Mouse (Mus musculus): ENCODE measurements at regions not wholly inside any gene's neighbourhood (a gene's known extent, or its start where the extent isn't known, plus 50 kb on each side); places are given as distances from the start of the nearest gene placed in this dataset.

DNA sequence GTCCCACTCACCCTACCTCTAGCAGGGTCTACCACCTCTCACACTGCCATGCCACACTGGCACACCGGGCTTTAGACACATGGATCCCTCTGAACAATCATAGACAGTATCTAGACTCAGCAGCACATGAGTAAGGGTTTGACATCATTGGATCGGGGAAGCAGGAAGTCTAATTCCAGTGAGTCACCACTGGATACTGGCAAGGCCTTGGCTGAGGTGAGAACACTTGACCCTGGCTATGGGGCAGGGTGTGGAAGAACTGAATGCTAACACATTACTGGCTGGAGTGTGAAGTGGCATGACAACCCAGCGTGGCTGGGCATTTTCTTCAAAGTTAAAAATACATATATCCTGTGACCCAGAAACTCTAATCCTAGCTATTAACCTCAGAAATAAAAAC, 114.4 kb downstream of the H2afy start:
- no peaks in the 10 kb centered on the region for H3K79me2 ChIP-seq (ENCODE audit: control insufficient read depth, insufficient read depth, low read length)
- no peak overlapping the region for H3K9ac ChIP-seq (ENCODE audit: low read depth, low read length)
- H3K36me3 ChIP-seq (ENCODE audit: control insufficient read depth, insufficient read depth, low read length): no peaks in the 10 kb centered on the region
- WGBS: 78% methylated on average over 3 of the region's 3 CpGs
- no peak for TF ChIP-seq POLR2A (IDR thresholded peaks at IDR 0.05; ENCODE audit: extremely low read depth, insufficient read depth, low read length)
- no peak for TF ChIP-seq CTCF (IDR thresholded peaks at IDR 0.05; ENCODE audit: low read depth, low read length)
- H3K27ac ChIP-seq (replicated peaks; ENCODE audit: insufficient read depth, low read depth, low read length): no peak overlapping the region
- no peaks in the 10 kb centered on the region for H3K27me3 ChIP-seq (ENCODE audit: control insufficient read depth, insufficient read depth, low read length)
- DNase-seq (ENCODE audit: extremely low read depth, low read depth, low spot score): no peak
- no peak overlapping the region for H3K4me3 ChIP-seq (ENCODE audit: insufficient read depth, low read depth, low read length)
- no peaks in the 10 kb centered on the region for H3K4me1 ChIP-seq (ENCODE audit: control insufficient read depth, insufficient read depth, low read length)

DNA sequence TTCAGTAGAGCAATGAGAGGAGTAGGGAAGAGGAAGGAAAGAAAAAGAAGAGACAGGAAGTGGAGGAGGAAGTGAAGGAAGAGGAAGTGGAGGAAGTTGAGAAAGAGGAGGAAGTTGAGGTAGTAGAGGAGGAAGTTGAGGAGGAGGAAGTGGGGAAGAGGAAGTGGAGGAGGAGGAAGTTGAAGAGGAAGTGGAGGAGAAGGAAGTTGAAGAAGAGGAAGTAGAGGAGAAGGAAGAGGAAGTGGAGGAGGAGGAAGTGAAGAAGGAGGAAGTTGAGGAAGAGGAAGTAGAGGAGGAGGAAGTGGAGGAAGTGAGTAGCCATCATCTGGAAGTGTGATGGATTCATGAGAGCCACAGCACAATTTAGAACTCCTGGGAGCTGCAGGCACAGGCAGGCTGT, 122.2 kb downstream of the H2afy start:
- no peak overlapping the region for H3K27ac ChIP-seq (replicated peaks; ENCODE audit: insufficient read depth, low read depth, low read length)
- no peak overlapping the region for H3K4me3 ChIP-seq (ENCODE audit: insufficient read depth, low read depth, low read length)
- TF ChIP-seq CTCF (IDR thresholded peaks at IDR 0.05; ENCODE audit: low read depth, low read length): no peak
- no peaks in the 10 kb centered on the region for H3K79me2 ChIP-seq (ENCODE audit: control insufficient read depth, insufficient read depth, low read length)
- H3K36me3 ChIP-seq (ENCODE audit: control insufficient read depth, insufficient read depth, low read length): no peaks in the 10 kb centered on the region
- H3K27me3 ChIP-seq (ENCODE audit: control insufficient read depth, insufficient read depth, low read length): no peaks in the 10 kb centered on the region
- H3K4me1 ChIP-seq (ENCODE audit: control insufficient read depth, insufficient read depth, low read length): no peaks in the 10 kb centered on the region
- H3K9ac ChIP-seq (ENCODE audit: low read depth, low read length): no peak overlapping the region
- DNase-seq (ENCODE audit: extremely low read depth, low read depth, low spot score): no peak

DNA sequence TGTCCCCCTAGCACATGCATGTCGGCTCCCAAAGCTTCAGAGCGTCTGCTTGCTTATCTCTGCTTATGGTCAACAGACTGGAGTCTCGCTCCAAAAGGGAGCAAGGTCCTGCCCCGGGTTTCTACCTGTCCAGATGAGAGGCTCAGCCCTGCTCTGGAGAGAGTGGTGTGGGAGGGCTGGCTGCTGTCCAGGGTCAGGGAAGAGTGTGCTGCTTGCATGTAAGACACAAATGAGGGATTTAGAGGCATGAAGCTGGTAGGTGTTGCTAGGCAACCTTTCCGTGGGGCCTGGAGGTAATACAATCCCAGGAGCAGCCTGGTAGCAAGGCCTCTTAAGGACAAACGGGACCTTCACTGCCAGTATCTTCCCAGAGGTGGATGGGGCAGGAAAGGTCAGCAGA, 125.7 kb downstream of the H2afy start:
- no peak for DNase-seq (ENCODE audit: extremely low read depth, low read depth, low spot score)
- TF ChIP-seq CTCF (IDR thresholded peaks at IDR 0.05; ENCODE audit: low read depth, low read length): no peak
- no peak for TF ChIP-seq POLR2A (IDR thresholded peaks at IDR 0.05; ENCODE audit: extremely low read depth, insufficient read depth, low read length)
- WGBS: 39% methylated on average over 6 of the region's 6 CpGs

DNA sequence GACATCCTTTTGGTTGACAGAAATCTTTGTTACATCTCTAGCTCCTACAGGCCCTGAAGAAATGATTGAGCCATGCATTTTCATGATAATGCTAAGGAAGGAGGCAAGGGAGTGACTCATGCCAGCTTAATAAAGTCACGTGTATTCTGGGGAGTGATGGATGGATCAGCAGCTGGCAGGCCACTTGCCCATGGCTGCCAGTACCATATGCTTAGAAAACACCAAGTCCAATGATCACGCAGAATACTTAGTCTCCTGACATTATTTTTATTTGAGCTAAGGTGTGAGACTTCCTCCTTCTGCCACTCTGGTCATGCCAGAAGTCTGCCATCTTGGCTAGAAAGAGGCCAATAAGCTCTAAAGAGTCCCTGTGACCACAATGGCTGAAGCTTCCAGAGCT, 129.3 kb downstream of the H2afy start:
- H3K27me3 ChIP-seq (ENCODE audit: control insufficient read depth, insufficient read depth, low read length): no peaks in the 10 kb centered on the region
- no peaks in the 10 kb centered on the region for H3K79me2 ChIP-seq (ENCODE audit: control insufficient read depth, insufficient read depth, low read length)
- H3K36me3 ChIP-seq (ENCODE audit: control insufficient read depth, insufficient read depth, low read length): no peaks in the 10 kb centered on the region
- DNase-seq (ENCODE audit: extremely low read depth, low read depth, low spot score): no peak
- H3K4me1 ChIP-seq (ENCODE audit: control insufficient read depth, insufficient read depth, low read length): no peaks in the 10 kb centered on the region
- no peak overlapping the region for H3K27ac ChIP-seq (replicated peaks; ENCODE audit: insufficient read depth, low read depth, low read length)
- H3K4me3 ChIP-seq (ENCODE audit: insufficient read depth, low read depth, low read length): no peak overlapping the region
- H3K9ac ChIP-seq (ENCODE audit: low read depth, low read length): no peak overlapping the region
- WGBS: 92% methylated on average over 2 of the region's 2 CpGs
- TF ChIP-seq CTCF (IDR thresholded peaks at IDR 0.05; ENCODE audit: low read depth, low read length): no peak
- no peak for TF ChIP-seq POLR2A (IDR thresholded peaks at IDR 0.05; ENCODE audit: extremely low read depth, insufficient read depth, low read length)

More for the DNA sequence above, 125.7 kb downstream of the H2afy start:
- H3K4me3 ChIP-seq (ENCODE audit: insufficient read depth, low read depth, low read length): no peak overlapping the region
- no peaks in the 10 kb centered on the region for H3K27me3 ChIP-seq (ENCODE audit: control insufficient read depth, insufficient read depth, low read length)
- no peaks in the 10 kb centered on the region for H3K79me2 ChIP-seq (ENCODE audit: control insufficient read depth, insufficient read depth, low read length)
- H3K36me3 ChIP-seq (ENCODE audit: control insufficient read depth, insufficient read depth, low read length): no peaks in the 10 kb centered on the region
- H3K4me1 ChIP-seq (ENCODE audit: control insufficient read depth, insufficient read depth, low read length): no peaks in the 10 kb centered on the region
- H3K27ac ChIP-seq (replicated peaks; ENCODE audit: insufficient read depth, low read depth, low read length): no peak overlapping the region
- H3K9ac ChIP-seq (ENCODE audit: low read depth, low read length): no peak overlapping the region

DNA sequence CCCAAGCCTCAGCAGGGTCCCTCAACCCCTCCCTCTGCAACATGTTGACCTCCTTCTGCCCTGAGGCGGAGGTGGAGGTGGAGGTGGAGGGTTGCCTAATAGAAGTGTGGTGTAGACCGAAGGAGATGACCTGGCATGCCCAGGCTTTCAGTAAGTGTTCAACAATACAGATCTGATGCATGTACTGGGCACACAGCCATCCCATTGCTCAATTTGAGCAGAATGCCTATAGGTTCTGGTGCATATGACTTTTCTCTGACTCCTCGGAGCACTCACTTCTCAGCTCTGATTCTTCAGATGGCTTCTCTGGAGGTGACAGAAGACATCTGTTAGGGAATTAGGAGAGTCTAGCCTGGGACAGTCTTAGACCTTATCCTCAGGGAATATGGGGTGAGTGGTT, 130.4 kb downstream of the H2afy start:
- Histone ChIP-seq H3K36me3 (ENCODE audit: control insufficient read depth, insufficient read depth, low read length) (no peaks in the 10 kb centered on the region), H3K4me3 (ENCODE audit: insufficient read depth, low read depth, low read length) (no peak overlapping the region), H3K27ac (replicated peaks; ENCODE audit: insufficient read depth, low read depth, low read length) (no peak overlapping the region), H3K79me2 (ENCODE audit: control insufficient read depth, insufficient read depth, low read length) (no peaks in the 10 kb centered on the region), H3K4me1 (ENCODE audit: control insufficient read depth, insufficient read depth, low read length) (no peaks in the 10 kb centered on the region), H3K9ac (ENCODE audit: low read depth, low read length) (no peak overlapping the region), H3K27me3 (ENCODE audit: control insufficient read depth, insufficient read depth, low read length) (no peaks in the 10 kb centered on the region)
- TF ChIP-seq CTCF (IDR thresholded peaks at IDR 0.05; ENCODE audit: low read depth, low read length): no peak
- no peak for TF ChIP-seq POLR2A (IDR thresholded peaks at IDR 0.05; ENCODE audit: extremely low read depth, insufficient read depth, low read length)
- DNase-seq (ENCODE audit: extremely low read depth, low read depth, low spot score): no peak
- WGBS: 80% methylated on average over 3 of the region's 3 CpGs

DNA sequence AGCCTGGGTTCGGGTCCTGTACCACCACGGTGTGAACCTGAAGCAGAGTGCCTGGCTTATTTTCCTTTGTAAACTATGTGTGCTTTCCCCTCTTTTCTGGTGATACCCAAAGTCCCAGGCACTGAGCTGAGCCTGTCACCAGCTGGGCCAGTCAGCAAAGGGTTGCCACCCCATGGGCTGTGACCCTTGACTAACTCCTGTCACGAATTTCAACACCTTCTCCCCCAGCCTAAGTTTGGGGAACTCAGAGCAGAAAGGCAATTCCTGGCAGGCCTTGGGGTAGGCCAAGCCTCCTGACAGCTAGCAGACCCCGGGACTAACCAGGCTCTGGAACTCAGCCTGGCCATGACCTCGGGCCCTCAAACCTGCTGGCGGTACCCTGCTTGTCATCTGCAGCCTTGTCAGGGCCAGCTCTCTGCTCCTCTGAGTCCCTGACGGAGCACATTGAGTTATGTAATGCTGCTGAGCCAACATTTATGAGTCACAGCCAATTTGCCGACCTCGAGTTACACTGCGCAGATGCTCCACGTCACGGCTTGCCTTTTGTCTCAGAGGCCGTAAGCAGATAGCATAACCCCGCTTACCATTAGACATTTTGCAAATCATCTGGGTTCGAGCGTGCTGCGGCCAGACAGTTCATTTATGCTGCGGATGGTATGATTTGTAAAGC, 132.3 kb downstream of the H2afy start:
- Histone ChIP-seq H3K27ac (replicated peaks; ENCODE audit: insufficient read depth, low read depth, low read length) (no peak overlapping the region), H3K4me3 (ENCODE audit: insufficient read depth, low read depth, low read length) (no peak overlapping the region), H3K4me1 (ENCODE audit: control insufficient read depth, insufficient read depth, low read length) (no peaks in the 10 kb centered on the region), H3K27me3 (ENCODE audit: control insufficient read depth, insufficient read depth, low read length) (no peaks in the 10 kb centered on the region), H3K36me3 (ENCODE audit: control insufficient read depth, insufficient read depth, low read length) (no peaks in the 10 kb centered on the region), H3K9ac (ENCODE audit: low read depth, low read length) (no peak overlapping the region), H3K79me2 (ENCODE audit: control insufficient read depth, insufficient read depth, low read length) (no peaks in the 10 kb centered on the region)
- WGBS: 74% methylated on average over 18 of the region's 18 CpGs
- no peak for DNase-seq (ENCODE audit: extremely low read depth, low read depth, low spot score)
- TF ChIP-seq POLR2A (IDR thresholded peaks at IDR 0.05; ENCODE audit: extremely low read depth, insufficient read depth, low read length) (no peak), CTCF (IDR thresholded peaks at IDR 0.05; ENCODE audit: low read depth, low read length) (no peak)

Data from liver, adult 2 months (tissue).